Mouse (Mus musculus): ENCODE measurements at regions not wholly inside any gene's neighbourhood (a gene's known extent, or its start where the extent isn't known, plus 50 kb on each side); places are given as distances from the start of the nearest gene placed in this dataset.

GRCm38 (mm10) chr8:8831306-8831705, 141.0 kb upstream of the Arglu1 start:
- DNase-seq (ENCODE audit: low spot score), result no peak

GRCm38 (mm10) chr8:8829230-8829629, 138.9 kb upstream of the Arglu1 start:
- no peak for DNase-seq (ENCODE audit: low spot score)

- no peak for DNase-seq (ENCODE audit: low spot score)
These were observed 137.2 kb upstream of the Arglu1 start for GRCm38 (mm10) chr8:8827555-8827954.

- no peak for DNase-seq (ENCODE audit: low spot score)
These were observed 136.5 kb upstream of the Arglu1 start for GRCm38 (mm10) chr8:8826801-8827200.

GRCm38 (mm10) chr8:8824886-8825285, 134.6 kb upstream of the Arglu1 start:
- no peak for DNase-seq (ENCODE audit: low spot score)

- no peak for DNase-seq (ENCODE audit: low spot score)
These were observed 130.8 kb upstream of the Arglu1 start for GRCm38 (mm10) chr8:8821119-8821518.

GRCm38 (mm10) chr8:8820614-8821013, 130.3 kb upstream of the Arglu1 start:
- DNase-seq (ENCODE audit: low spot score), result no peak

- no peak for DNase-seq (ENCODE audit: low spot score)
These were observed 129.1 kb upstream of the Arglu1 start for GRCm38 (mm10) chr8:8819233-8819931.

- no peak for DNase-seq (ENCODE audit: low spot score)
These were observed 122.5 kb upstream of the Arglu1 start for GRCm38 (mm10) chr8:8812807-8813167.

- DNase-seq (ENCODE audit: low spot score), result no peak
These were observed 121.9 kb upstream of the Arglu1 start for GRCm38 (mm10) chr8:8812051-8812806.

- no peak for DNase-seq (ENCODE audit: low spot score)
These were observed 120.6 kb upstream of the Arglu1 start for GRCm38 (mm10) chr8:8810928-8811327.

- DNase-seq (ENCODE audit: low spot score), result no peak
These were observed 119.6 kb upstream of the Arglu1 start for GRCm38 (mm10) chr8:8809835-8810439.

- no peak for DNase-seq (ENCODE audit: low spot score)
These were observed 119.0 kb upstream of the Arglu1 start for GRCm38 (mm10) chr8:8809349-8809748.

- no peak for DNase-seq (ENCODE audit: low spot score)
These were observed 112.5 kb upstream of the Arglu1 start for GRCm38 (mm10) chr8:8802761-8803340.

GRCm38 (mm10) chr8:8802317-8802716, 112.0 kb upstream of the Arglu1 start:
- no peak for DNase-seq (ENCODE audit: low spot score)

GRCm38 (mm10) chr8:8801578-8801977, 111.3 kb upstream of the Arglu1 start:
- DNase-seq (ENCODE audit: low spot score), result no peak

GRCm38 (mm10) chr8:8797521-8797920, 107.2 kb upstream of the Arglu1 start:
- no peak for DNase-seq (ENCODE audit: low spot score)

- no peak for DNase-seq (ENCODE audit: low spot score)
These were observed 106.6 kb upstream of the Arglu1 start for GRCm38 (mm10) chr8:8796951-8797350.

- DNase-seq (ENCODE audit: low spot score), result no peak
These were observed 104.4 kb upstream of the Arglu1 start for GRCm38 (mm10) chr8:8794711-8795110.

- DNase-seq (ENCODE audit: low spot score), result no peak
These were observed 89.6 kb upstream of the Arglu1 start for GRCm38 (mm10) chr8:8779931-8780330.

GRCm38 (mm10) chr8:8774496-8775015, 84.2 kb upstream of the Arglu1 start:
- DNase-seq (ENCODE audit: low spot score), result no peak

GRCm38 (mm10) chr8:8772424-8772823, 82.1 kb upstream of the Arglu1 start:
- no peak for DNase-seq (ENCODE audit: low spot score)

GRCm38 (mm10) chr8:8770397-8770796, 80.1 kb upstream of the Arglu1 start:
- no peak for DNase-seq (ENCODE audit: low spot score)
